Mouse (Mus musculus) right cerebral cortex, postnatal 4 days (tissue): ENCODE measurements at regions not wholly inside any gene's neighbourhood (a gene's known extent, or its start where the extent isn't known, plus 50 kb on each side); places are given as distances from the start of the nearest gene placed in this dataset.
"Not testable (repeated sequence)": the region's sequence is repeated elsewhere in the genome, so short reads cannot be mapped to it uniquely, and the experiment has no call there.

Experiments
- DNase-seq: peaks from one replicate; pipeline ENCODE4 v3.0.0-alpha.2; 2022

DNA sequence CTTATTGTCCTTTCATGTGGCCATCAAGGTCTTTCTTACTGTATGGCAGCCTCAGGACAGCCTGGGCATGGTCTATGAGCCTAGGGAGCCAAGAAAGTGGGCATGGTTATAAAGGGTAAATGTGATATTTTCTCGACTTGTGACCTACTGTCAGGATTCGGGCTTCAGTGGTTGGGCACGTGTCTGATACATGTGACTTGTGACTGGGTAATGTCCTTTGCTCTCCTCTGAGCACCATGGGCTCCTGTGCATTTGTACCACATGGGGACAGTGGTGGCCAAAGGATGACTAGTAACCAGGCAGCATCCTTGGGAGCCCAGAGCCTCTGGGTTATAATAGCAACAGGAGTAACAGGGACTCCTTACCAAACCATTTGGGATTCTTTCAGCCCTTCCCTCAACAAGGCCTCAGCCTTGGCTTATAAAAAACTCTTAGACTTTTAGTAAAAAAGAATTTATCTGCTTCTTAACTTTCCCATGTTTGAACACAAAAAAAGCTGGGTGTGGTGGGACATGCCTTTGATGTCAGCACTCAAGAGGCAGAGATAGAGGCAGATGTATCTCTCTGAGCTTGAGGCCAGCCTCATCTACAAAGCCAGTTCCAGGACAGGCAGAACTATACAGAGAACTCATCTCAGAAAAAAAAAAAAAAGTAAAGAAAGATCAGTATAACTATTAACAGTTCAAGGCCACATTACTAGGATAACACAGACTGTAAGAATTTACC, 56.7 kb upstream of the Klf13 start:
- no peak for DNase-seq

GRCm38 (mm10) chr7:63994769-63995168, 56.1 kb upstream of the Klf13 start:
- DNase-seq = not testable (repeated sequence)

- no peak for DNase-seq
Measured at GRCm38 (mm10) chr7:63992155-63992554, 53.4 kb upstream of the Klf13 start.

DNA sequence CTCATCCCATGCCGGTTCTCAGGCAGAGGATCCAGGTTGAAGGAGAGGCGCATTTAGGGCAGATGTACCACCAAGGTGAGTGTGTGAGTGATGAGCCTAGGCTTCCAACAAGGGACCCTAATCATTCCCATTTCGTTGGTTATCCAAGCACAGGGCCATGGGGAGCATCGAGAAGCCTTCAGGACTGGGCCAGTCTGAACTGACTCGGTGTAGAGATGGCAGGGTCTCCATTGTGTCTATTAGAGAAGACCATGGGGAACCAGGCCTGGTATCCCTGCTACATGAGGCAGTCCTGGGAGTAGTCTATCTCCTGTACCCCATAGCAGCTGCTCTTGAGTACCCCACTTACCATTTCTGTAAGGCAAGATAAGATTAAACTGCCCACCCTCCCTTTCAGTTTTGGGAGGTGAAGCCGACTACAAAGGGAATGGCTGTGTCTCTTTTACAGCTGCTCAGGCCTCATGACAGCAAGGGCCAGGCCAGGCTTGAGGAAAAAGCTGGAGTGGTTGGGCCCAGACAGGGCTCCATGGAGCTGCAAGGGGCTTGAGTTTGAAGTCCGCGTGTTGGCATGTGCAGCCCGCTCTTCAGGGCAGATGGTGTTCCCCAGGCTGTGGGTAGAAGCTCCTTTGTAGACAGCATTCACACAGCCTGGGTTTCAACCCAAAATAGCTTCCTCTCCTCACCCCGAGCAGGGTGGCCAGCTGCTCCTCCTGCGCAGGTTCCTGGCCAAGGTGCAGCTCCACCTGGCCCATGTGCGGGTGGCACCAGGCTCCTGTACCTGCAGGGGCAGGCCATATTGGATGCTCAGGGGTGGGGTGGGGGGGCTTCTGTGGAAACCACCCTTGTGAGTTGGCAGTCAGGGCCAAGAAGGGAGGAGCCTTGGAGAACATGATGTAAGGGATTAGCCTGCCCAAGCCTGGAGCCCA, 52.6 kb upstream of the Klf13 start:
- no peak for DNase-seq

DNA sequence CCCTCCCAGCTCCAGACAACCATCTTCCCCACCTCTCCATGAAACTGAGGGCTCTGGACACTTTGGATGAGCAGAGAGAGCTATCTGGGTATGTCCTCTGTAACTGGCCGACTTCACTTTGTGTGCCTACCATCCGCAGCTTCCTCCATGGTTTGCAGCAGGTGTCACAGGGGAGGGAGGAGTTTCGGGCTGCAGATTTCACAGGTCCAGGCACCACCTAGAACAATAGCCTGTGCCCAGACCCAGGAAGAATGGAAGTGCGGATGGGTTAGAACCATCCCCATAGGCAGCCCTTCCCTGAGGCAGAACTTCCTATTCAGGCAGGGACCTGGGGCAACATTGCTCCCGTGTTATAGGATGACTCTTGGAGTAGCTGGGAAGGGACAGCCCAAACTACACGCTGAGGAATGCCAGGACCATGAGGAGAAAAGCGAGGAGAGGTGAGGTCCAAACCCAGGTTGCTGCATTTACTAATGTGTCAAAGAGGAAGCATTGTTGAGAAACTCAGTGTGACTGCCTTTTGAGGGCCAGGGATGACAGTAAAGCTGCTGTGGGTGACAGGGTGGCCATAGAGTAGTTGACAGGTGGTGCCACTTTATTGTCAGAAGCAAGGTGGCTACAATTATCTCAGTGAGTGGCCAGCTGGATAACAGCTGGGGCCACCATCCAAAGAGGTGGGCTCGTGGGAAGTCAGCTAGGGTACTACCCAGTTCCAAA, 51.8 kb upstream of the Klf13 start:
- no peak for DNase-seq

- DNase-seq = no peak
Measured at GRCm38 (mm10) chr7:63989736-63990135, 51.0 kb upstream of the Klf13 start.
